In the genomic region with DNA sequence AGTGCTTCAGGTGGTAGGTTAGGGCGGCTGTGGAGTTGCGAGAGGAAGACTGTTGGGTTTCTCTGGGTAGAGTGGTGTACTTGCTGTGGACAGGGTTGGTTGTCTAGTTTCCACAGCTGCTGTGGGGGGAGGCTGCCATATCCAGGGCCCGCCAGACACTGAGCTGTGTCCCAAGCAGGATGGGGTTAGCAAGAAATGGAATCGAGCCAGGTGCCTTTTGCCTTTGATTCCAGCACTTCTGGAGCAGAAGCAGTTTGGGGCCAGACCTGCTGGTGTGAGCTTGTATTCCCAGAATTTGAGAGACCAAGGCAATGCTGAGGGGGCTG, we compare ENCODE assay signal across 7 mouse cellular contexts. TPM values are rescaled to one million over a fixed set of nuclear protein-coding genes. Genes with fewer than 3 reads are reported as not detected.
DNase-seq lines count a peak whose midpoint lies in the region; ATAC-seq and TF ChIP-seq lines count a peak whose summit lies in the region.

No protein-coding gene starts in this region.

- H3K36me3 ChIP-seq in E14TG2a.4 (ENCODE audit: insufficient read depth, low read length): peaks cover 65% of the 10 kb centered on the region
- H3K36me3 ChIP-seq in limb, embryonic 14.5 days (ENCODE audit: control insufficient read depth, insufficient read depth, low read length): peaks cover 58% of the 10 kb centered on the region
- H3K36me3 ChIP-seq in stomach, embryonic 16.5 days (ENCODE audit: control insufficient read depth, insufficient read depth, low read length): peaks cover 21% of the 10 kb centered on the region

- no peaks in the 10 kb centered on the region for H3K27me3 ChIP-seq in E14TG2a.4 (ENCODE audit: insufficient read depth, low read length)
- no peaks in the 10 kb centered on the region for H3K27me3 ChIP-seq in limb, embryonic 14.5 days (ENCODE audit: control insufficient read depth, insufficient read depth, low read length)
- H3K27me3 ChIP-seq in stomach, embryonic 16.5 days (ENCODE audit: control insufficient read depth, insufficient read depth, low read length): no peaks in the 10 kb centered on the region

- WGBS in limb, embryonic 14.5 days: 73% methylated on average over 4 of the region's 4 CpGs
- 51% methylated on average over 4 of the region's 4 CpGs for WGBS in stomach, embryonic 16.5 days

- H3K9me3 ChIP-seq in E14TG2a.4 (ENCODE audit: low read length): no peaks in the 10 kb centered on the region
- H3K9me3 ChIP-seq in limb, embryonic 14.5 days (ENCODE audit: control insufficient read depth, low read length): no peaks in the 10 kb centered on the region
- H3K9me3 ChIP-seq in stomach, embryonic 16.5 days (replicated peaks; ENCODE audit: control insufficient read depth, low read length): no peaks in the 10 kb centered on the region

- TF ChIP-seq POLR2A in limb, embryonic 14.5 days (IDR thresholded peaks at IDR 0.05; ENCODE audit: borderline replicate concordance, extremely low read depth, insufficient read depth, insufficient read length): no peak

- peak overlapping the region; percentile 100 for H3K9ac ChIP-seq in limb, embryonic 14.5 days (ENCODE audit: low read depth, low read length, severe bottlenecking)
- peak overlapping the region; percentile 100 for H3K9ac ChIP-seq in stomach, embryonic 16.5 days (ENCODE audit: low read length)

- peak; percentile 22 for DNase-seq in MN1 (ENCODE audit: low spot score)
- DNase-seq in heart, postnatal 4 days: peak; percentile 28
- no peak for DNase-seq in limb, embryonic 14.5 days (ENCODE audit: low spot score)
- DNase-seq in layer of hippocampus, postnatal 14 days (ENCODE audit: low spot score in 2 of 2): no peak
- DNase-seq in testis, postnatal 10 days (ENCODE audit: low spot score): no peak

- H3K4me2 ChIP-seq in limb, embryonic 14.5 days (replicated peaks; ENCODE audit: low read depth, low read length, severe bottlenecking): peak overlapping the region; percentile 65
- H3K4me2 ChIP-seq in stomach, embryonic 16.5 days (ENCODE audit: low read depth, low read length): peak overlapping the region; percentile 80

- ATAC-seq in limb, embryonic 14.5 days (ENCODE audit: low FRiP score, low read depth): no peak
- ATAC-seq in stomach, embryonic 16.5 days (ENCODE audit: insufficient read depth, low FRiP score): no peak

- no peak for TF ChIP-seq CTCF in E14TG2a.4 (conservative IDR thresholded peaks at IDR 0.05; ENCODE audit: low read length)

- H3K4me1 ChIP-seq in E14TG2a.4 (replicated peaks; ENCODE audit: low read depth, low read length): peaks cover 75% of the 10 kb centered on the region
- H3K4me1 ChIP-seq in limb, embryonic 14.5 days (ENCODE audit: control insufficient read depth, insufficient read depth, low read length): peaks cover 16% of the 10 kb centered on the region
- H3K4me1 ChIP-seq in stomach, embryonic 16.5 days (ENCODE audit: control insufficient read depth, insufficient read depth, low read length): peaks cover 22% of the 10 kb centered on the region

- H3K4me3 ChIP-seq in E14TG2a.4 (replicated peaks; ENCODE audit: low read length): peak overlapping the region; percentile 99
- H3K4me3 ChIP-seq in limb, embryonic 14.5 days (replicated peaks; ENCODE audit: low read length): peak overlapping the region; percentile 100
- peak overlapping the region; percentile 98 for H3K4me3 ChIP-seq in stomach, embryonic 16.5 days (replicated peaks; ENCODE audit: low read length)

- H3K27ac ChIP-seq in limb, embryonic 14.5 days (replicated peaks; ENCODE audit: low read depth, low read length): no peak overlapping the region; the same call in 1 of the 2 replicates
- no peak overlapping the region for H3K27ac ChIP-seq in stomach, embryonic 16.5 days (ENCODE audit: low read length)

RNA-seq across cellular contexts. Expression of a gene that starts 2.1 kb away (rescaled TPM):
- total RNA-seq in heart, postnatal 4 days (2021): 100 to 1,000 TPM; 902 to 929 TPM
- 1,054 and 1,323 TPM in 2 replicates for polyA plus RNA-seq in limb, embryonic 14.5 days (2012; rRNA removed)
- polyA plus RNA-seq in limb, embryonic 14.5 days (2014; fragmentation: Nextera tagmentation; extraction: Ambion mirVana): 3,510 and 3,666 TPM in 2 replicates
- polyA plus RNA-seq in stomach, embryonic 16.5 days (2015; fragmentation: Nextera tagmentation; extraction: Ambion mirVana): 2,107 and 2,375 TPM in 2 replicates
- 100 to 1,000 TPM; 452 TPM for total RNA-seq in layer of hippocampus, postnatal 14 days (2021)

RNA-seq across cellular contexts. Expression of a gene that starts 10.9 kb away (rescaled TPM):
- 1 to 10 TPM in 1 of 2 experiments, under 1 TPM in 1; 0.88 to 1.4 TPM for total RNA-seq in heart, postnatal 4 days (2021)
- 0.84 and 1.4 TPM in 2 replicates for polyA plus RNA-seq in limb, embryonic 14.5 days (2012; rRNA removed)
- polyA plus RNA-seq in limb, embryonic 14.5 days (2014; fragmentation: Nextera tagmentation; extraction: Ambion mirVana): 0.26 and 0.37 TPM in 2 replicates
- 2.0 and 2.3 TPM in 2 replicates for polyA plus RNA-seq in stomach, embryonic 16.5 days (2015; fragmentation: Nextera tagmentation; extraction: Ambion mirVana)
- under 1 TPM; 0.37 to 0.43 TPM for total RNA-seq in layer of hippocampus, postnatal 14 days (2021)

RNA-seq across cellular contexts. Expression of a gene that starts 16.4 kb away (rescaled TPM):
- not detected for total RNA-seq in heart, postnatal 4 days (2021)
- 0.04 TPM in 1 of 2 replicates, not detected in the other for polyA plus RNA-seq in limb, embryonic 14.5 days (2012; rRNA removed)
- 0.19 TPM in 1 of 2 replicates, not detected in the other for polyA plus RNA-seq in limb, embryonic 14.5 days (2014; fragmentation: Nextera tagmentation; extraction: Ambion mirVana)
- polyA plus RNA-seq in stomach, embryonic 16.5 days (2015; fragmentation: Nextera tagmentation; extraction: Ambion mirVana): not detected in 2 replicates
- total RNA-seq in layer of hippocampus, postnatal 14 days (2021): not detected

RNA-seq across cellular contexts. Expression of a gene that starts 16.4 kb away (rescaled TPM):
- 10 to 100 TPM; 87.0 to 88.2 TPM for total RNA-seq in heart, postnatal 4 days (2021)
- polyA plus RNA-seq in limb, embryonic 14.5 days (2012; rRNA removed): 256 and 337 TPM in 2 replicates
- polyA plus RNA-seq in limb, embryonic 14.5 days (2014; fragmentation: Nextera tagmentation; extraction: Ambion mirVana): 109 and 116 TPM in 2 replicates
- polyA plus RNA-seq in stomach, embryonic 16.5 days (2015; fragmentation: Nextera tagmentation; extraction: Ambion mirVana): 67.2 and 73.5 TPM in 2 replicates
- 10 to 100 TPM; 78.2 to 82.2 TPM for total RNA-seq in layer of hippocampus, postnatal 14 days (2021)

RNA-seq across cellular contexts. Expression of a gene that starts 16.5 kb away (rescaled TPM):
- total RNA-seq in heart, postnatal 4 days (2021): not detected
- polyA plus RNA-seq in limb, embryonic 14.5 days (2012; rRNA removed): not detected in 2 replicates
- polyA plus RNA-seq in limb, embryonic 14.5 days (2014; fragmentation: Nextera tagmentation; extraction: Ambion mirVana): not detected in 2 replicates
- polyA plus RNA-seq in stomach, embryonic 16.5 days (2015; fragmentation: Nextera tagmentation; extraction: Ambion mirVana): not detected in 2 replicates
- not detected for total RNA-seq in layer of hippocampus, postnatal 14 days (2021)

Comparison
In these comparisons a context has a peak if more than half of its experiments do, and no peak if none do; other contexts are left out.
1. DNase-seq: peak in MN1 (single experiment) and heart, postnatal 4 days (single experiment); none in limb, embryonic 14.5 days (single experiment), layer of hippocampus, postnatal 14 days (0 of 2) and testis, postnatal 10 days (single experiment).
2. Peak in every context shown above with its lines, with median percentiles within 50 percentile points of each other: H3K4me3 ChIP-seq.